Comparison of ENCODE assay signal across 18 mouse cellular contexts in genomic region chr13:105619308-105619707, GRCm38 (mm10).
"Had no signal": no experiment of that assay in that cellular context is flagged by ENCODE, and none has a peak within 500 bp of the region (broad histone marks: within the 10 kb centered on the region; RNA-seq: fewer than 3 reads in every experiment).

No protein-coding gene starts in this region.

- H3K4me1 ChIP-seq: midbrain, embryonic 10.5 days; midbrain, embryonic 13.5 days; neural tube, embryonic 13.5 days; neural tube, embryonic 15.5 days had no signal

- ATAC-seq: midbrain, embryonic 13.5 days; midbrain, embryonic 16.5 days had no signal

- H3K27me3 ChIP-seq: midbrain, embryonic 13.5 days; neural tube, embryonic 13.5 days; neural tube, embryonic 15.5 days had no signal

- H3K9me3 ChIP-seq: midbrain, embryonic 10.5 days; midbrain, embryonic 13.5 days; neural tube, embryonic 13.5 days; neural tube, embryonic 15.5 days had no signal

- H3K27ac ChIP-seq: midbrain, embryonic 10.5 days; midbrain, embryonic 13.5 days; neural tube, embryonic 13.5 days; neural tube, embryonic 15.5 days had no signal

- H3K4me3 ChIP-seq: midbrain, embryonic 10.5 days; midbrain, embryonic 13.5 days; myocyte; neural tube, embryonic 13.5 days; neural tube, embryonic 15.5 days had no signal

- H3K4me2 ChIP-seq: lung, embryonic 14.5 days; midbrain, embryonic 13.5 days; neural tube, embryonic 13.5 days; neural tube, embryonic 15.5 days had no signal

- H3K9ac ChIP-seq: lung, embryonic 14.5 days; midbrain, embryonic 13.5 days; neural tube, embryonic 13.5 days; neural tube, embryonic 15.5 days had no signal

- DNase-seq: lung, adult 18-20 months; lung, embryonic 14.5 days; lung, postnatal 10 days; lung, postnatal 4 days; retina, postnatal 1 day; right cerebral cortex, adult 18-20 months; right cerebral cortex, postnatal 25 days; right cerebral cortex, postnatal 4 days; spleen, adult 18-20 months; thymus, adult 18-20 months; thymus, postnatal 14 days; thymus, postnatal 4 days had no signal

- H3K36me3 ChIP-seq: midbrain, embryonic 10.5 days; midbrain, embryonic 13.5 days; neural tube, embryonic 13.5 days; neural tube, embryonic 15.5 days had no signal
